Mouse (Mus musculus): ENCODE measurements around the gene Vps11. TPM values are rescaled to one million over a fixed set of nuclear protein-coding genes. Genes with fewer than 3 reads are reported as not detected.
"Not testable (repeated sequence)": the region's sequence is repeated elsewhere in the genome, so short reads cannot be mapped to it uniquely, and the experiment has no call there.

Vps11 gene
- polyA plus RNA-seq, 1 experiment from 2014 or later: 36.5 TPM

GRCm38 (mm10) chr9:44327926-44328325, 33.5 kb downstream of the Vps11 start:
- Histone ChIP-seq H3K4me1 (peaks cover 18% of the 10 kb centered on the region), H3K4me2 (replicated peaks) (peak overlapping the region; percentile 61), H3K36me3 (peaks cover 41% of the 10 kb centered on the region), H3K9ac (replicated peaks) (peak overlapping the region; percentile 85), H3K9me3 (no peaks in the 10 kb centered on the region), H3K27ac (replicated peaks) (no peak overlapping the region), H3K27me3 (no peaks in the 10 kb centered on the region), H3K4me3 (peak overlapping the region; percentile 78)
- no peak for ATAC-seq (ENCODE audit: low FRiP score, low read depth)
- WGBS: 96% methylated on average over 5 of the region's 5 CpGs

DNA sequence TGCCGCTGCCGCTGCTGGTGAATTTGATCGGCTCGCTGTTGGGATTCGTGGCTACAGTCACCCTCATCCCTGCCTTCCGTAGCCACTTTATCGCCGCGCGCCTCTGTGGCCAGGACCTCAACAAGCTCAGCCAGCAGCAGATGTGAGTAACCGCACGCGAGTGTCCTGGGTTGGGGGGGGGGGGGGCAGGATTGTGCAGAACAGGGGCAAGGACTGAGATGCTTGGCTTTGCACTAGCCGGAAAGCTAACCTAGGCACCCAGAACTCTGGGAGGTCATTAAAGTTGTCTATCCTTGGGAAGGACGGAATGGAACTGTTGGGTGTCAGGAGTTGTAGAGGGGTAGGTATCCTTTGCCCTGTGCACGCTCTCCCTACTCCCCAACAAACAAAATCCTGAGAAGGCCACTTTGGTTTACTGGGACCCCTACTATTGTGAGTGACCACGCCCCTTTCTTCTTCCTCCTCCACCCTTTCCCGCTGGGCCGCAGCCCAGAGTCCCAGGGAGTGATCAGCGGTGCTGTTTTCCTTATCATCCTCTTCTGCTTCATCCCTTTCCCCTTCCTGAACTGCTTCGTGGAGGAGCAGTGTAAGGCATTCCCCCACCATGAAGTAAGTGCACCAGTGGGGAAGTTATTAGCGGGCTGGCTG, 34.3 kb downstream of the Vps11 start:
- peak; percentile 55 for ATAC-seq (ENCODE audit: low FRiP score, low read depth)
- WGBS: under 1% methylated on average over 22 of the region's 22 CpGs
- H3K4me1 ChIP-seq: peaks cover 18% of the 10 kb centered on the region

DNA sequence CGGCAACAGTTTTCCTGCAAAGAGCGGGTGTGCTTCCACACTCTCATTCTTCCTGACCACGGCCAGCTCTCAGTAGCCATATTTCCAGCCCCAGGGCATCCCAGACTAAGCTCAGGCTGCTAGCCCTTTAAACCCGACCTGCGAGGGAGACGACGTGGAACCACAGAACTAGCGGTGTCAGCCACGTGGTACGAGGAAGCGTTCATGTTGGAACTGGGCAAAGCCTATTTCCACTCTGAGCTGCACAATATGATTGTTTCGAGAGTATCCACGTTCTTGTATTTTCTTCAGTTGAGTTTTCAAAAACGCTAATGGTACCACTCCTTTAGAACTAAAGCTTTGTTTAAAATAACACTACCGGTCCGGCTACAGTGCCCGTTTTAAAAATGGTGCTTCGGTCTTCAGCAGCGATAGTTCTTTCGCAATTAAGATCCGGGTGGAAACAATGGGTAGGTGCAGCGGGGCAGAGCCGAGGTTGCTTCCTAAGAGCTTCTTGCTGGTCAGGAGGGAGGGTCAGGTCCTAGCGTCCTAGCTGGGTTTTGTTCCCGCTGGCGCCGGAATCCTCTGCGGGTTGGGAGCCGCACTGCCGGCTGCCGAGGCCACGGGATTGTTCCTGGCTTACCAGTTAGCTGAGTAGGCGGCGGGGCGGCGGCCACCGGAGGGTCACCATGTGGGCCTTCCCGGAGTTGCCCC, 35.0 kb downstream of the Vps11 start:
- no peaks in the 10 kb centered on the region for H3K9me3 ChIP-seq
- peak overlapping the region; percentile 90 for H3K27ac ChIP-seq (replicated peaks)
- H3K4me3 ChIP-seq: peak overlapping the region; percentile 78
- H3K9ac ChIP-seq (replicated peaks): peak overlapping the region; percentile 85
- H3K36me3 ChIP-seq: peaks cover 29% of the 10 kb centered on the region
- under 1% methylated on average over 38 of the region's 38 CpGs for WGBS
- peaks cover 18% of the 10 kb centered on the region for H3K4me1 ChIP-seq
- H3K27me3 ChIP-seq: no peaks in the 10 kb centered on the region
- peak overlapping the region; percentile 61 for H3K4me2 ChIP-seq (replicated peaks)
- ATAC-seq (ENCODE audit: low FRiP score, low read depth): peak; percentile 85

More for the DNA sequence above, 34.3 kb downstream of the Vps11 start:
- peak overlapping the region; percentile 61 for H3K4me2 ChIP-seq (replicated peaks)
- H3K27ac ChIP-seq (replicated peaks): peak overlapping the region; percentile 90
- peaks cover 35% of the 10 kb centered on the region for H3K36me3 ChIP-seq
- peak overlapping the region; percentile 78 for H3K4me3 ChIP-seq
- peak overlapping the region; percentile 85 for H3K9ac ChIP-seq (replicated peaks)
- no peaks in the 10 kb centered on the region for H3K9me3 ChIP-seq
- no peaks in the 10 kb centered on the region for H3K27me3 ChIP-seq

- Histone ChIP-seq H3K4me1 (peaks cover 20% of the 10 kb centered on the region), H3K4me2 (replicated peaks) (peak within 1 kb of the TSS; percentile 61), H3K36me3 (peaks cover 22% of the 10 kb centered on the region), H3K27ac (replicated peaks) (peak within 1 kb of the TSS; percentile 90), H3K9me3 (no peaks in the 10 kb centered on the region), H3K4me3 (peak within 1 kb of the TSS; percentile 78), H3K27me3 (no peaks in the 10 kb centered on the region), H3K9ac (replicated peaks) (peak within 1 kb of the TSS; percentile 85)
- no peak for ATAC-seq (ENCODE audit: low FRiP score, low read depth)
- WGBS: 4% methylated on average over 12 of the region's 12 CpGs
These were observed 35.6 kb downstream of the Vps11 start, which contains the start of gene Dpagt1 for GRCm38 (mm10) chr9:44325768-44326370. Gene Dpagt1, plus strand, starts transcription at chr9:44326019.

DNA sequence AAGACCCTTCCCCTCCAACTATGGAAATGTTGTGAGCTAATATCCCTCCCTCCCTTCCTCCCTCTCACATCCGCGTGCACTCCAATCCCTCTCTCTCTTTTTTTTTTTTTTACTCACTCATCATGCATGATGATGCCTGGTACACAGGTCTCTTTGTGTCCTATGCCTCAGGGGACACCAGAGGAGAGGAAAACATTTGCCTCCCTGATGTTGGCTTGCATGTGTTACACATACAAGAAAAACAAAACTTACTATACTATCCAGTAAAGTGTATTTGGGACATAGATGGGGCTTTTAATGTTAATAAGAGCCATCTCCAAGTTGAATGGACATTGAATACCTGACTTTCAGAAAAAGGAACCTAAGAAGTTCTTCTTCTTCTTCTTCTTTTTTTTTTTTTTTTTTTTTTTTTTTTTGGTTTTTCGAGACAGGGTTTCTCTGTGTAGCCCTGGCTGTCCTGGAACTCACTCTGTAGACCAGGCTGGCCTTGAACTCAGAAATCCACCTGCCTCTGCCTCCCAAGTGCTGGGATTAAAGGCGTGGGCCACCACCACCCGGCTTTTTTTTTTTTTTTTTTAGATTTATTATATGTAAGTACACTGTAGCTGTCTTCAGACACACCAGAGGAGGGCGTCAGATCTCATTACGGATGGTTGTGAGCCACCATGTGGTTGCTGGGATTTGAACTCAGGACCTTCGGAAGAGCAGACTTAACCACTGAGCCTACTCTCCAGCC, 36.3 kb downstream of the Vps11 start:
- 69% methylated on average over 5 of the region's 8 CpGs for WGBS
- not testable (repeated sequence) for H3K9ac ChIP-seq (replicated peaks); ATAC-seq (ENCODE audit: low FRiP score, low read depth); H3K4me3 ChIP-seq; H3K27ac ChIP-seq (replicated peaks); H3K27me3 ChIP-seq; H3K9me3 ChIP-seq
- Histone ChIP-seq H3K4me2 (replicated peaks) (peak overlapping the region; percentile 61; the same call in 1 of the 2 replicates), H3K36me3 (peaks cover 16% of the 10 kb centered on the region), H3K4me1 (peaks cover 25% of the 10 kb centered on the region)

DNA sequence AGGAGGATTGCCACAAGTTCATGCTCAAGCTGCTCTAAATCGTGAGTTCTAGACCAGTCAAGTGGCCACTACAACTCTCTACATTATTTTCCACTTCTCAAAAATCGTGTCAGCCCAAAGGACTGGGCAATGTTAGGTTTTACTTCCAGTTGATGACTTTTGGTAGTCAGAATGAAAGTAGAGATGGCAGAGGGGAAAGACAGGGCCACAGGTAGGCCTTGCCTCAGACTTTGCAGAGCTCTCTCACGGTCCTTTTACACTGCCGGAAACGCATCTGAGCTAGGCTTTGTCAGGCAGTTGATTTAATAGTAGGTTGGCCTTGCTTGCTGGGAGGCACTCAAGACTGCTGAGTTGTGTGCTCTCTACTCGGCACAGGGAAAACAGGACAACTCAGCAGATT, 37.3 kb downstream of the Vps11 start:
- H3K9me3 ChIP-seq: no peaks in the 10 kb centered on the region
- peaks cover 8% of the 10 kb centered on the region; the same call in 1 of the 2 replicates for H3K36me3 ChIP-seq
- 89% methylated on average over 6 of the region's 6 CpGs for whole genome bisulfite sequencing
- no peak for ATAC-seq (ENCODE audit: low FRiP score, low read depth)
- peaks cover 30% of the 10 kb centered on the region for H3K4me1 ChIP-seq
- no peaks in the 10 kb centered on the region for H3K27me3 ChIP-seq
- H3K27ac ChIP-seq (replicated peaks): no peak overlapping the region
- H3K4me3 ChIP-seq: no peak overlapping the region
- H3K4me2 ChIP-seq (replicated peaks): no peak overlapping the region
- no peak overlapping the region for H3K9ac ChIP-seq (replicated peaks)

GRCm38 (mm10) chr9:44323656-44324055, 37.8 kb downstream of the Vps11 start:
- H3K27ac ChIP-seq (replicated peaks); ATAC-seq (ENCODE audit: low FRiP score, low read depth); H3K9ac ChIP-seq (replicated peaks); H3K9me3 ChIP-seq; H3K4me3 ChIP-seq; H3K36me3 ChIP-seq; H3K4me2 ChIP-seq (replicated peaks); H3K27me3 ChIP-seq: not testable (repeated sequence)
- peaks cover 34% of the 10 kb centered on the region for H3K4me1 ChIP-seq
- WGBS: 74% methylated on average over 4 of the region's 4 CpGs

- peak overlapping the region; percentile 80 for H3K27ac ChIP-seq (replicated peaks)
- no peak for ATAC-seq (ENCODE audit: low FRiP score, low read depth)
- WGBS: 22% methylated on average over 6 of the region's 6 CpGs
These were observed 40.7 kb downstream of the Vps11 start for GRCm38 (mm10) chr9:44320799-44321133.

DNA sequence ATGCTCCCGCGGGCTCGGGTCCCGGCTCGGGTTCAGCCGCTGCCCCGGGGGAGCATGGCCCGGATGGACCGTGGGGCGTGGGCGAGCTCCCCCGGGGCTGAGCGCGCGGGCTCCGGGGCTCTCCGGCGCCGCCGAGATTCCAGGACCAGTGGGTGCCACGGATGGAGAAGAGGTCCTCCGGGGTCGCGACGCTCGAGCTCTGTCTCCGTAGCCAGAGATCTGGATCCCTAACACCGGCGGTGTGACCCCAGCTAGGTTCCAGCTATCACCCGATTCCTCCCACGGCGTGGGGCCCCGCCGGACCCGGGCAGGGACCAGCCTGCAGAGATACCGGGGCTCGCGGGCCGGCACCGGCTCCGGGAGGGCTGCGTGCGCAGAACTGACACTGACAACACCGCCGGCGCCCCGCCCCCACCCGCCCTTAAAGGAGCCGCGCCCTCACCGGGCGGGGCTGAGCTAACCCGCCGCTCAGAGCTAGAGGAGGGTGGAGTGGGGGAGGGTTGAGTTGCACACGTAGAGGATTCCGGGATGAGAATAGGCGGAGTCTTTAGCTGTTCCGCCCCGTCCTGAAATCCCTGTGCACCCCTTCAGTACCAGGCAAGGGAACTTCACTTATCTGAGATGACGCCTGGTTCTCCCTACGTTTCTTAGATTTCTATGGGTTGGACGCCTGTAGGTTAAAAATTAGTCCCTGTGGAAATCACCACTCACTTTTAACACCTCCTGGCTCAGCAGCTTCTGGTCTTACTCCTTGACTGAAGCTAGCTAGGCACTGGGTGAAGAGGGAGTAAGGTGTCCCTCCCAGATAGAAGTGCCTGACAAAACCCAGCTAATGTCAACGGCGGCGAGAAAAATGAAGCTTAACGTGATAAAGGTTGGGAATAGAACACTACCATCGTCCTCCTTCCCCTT, 41.3 kb downstream of the Vps11 start, which contains the start of gene C2cd2l:
Gene C2cd2l, minus strand, starts transcription at position 399 of the 912 bp plus-strand sequence.
- H3K27me3 ChIP-seq: no peaks in the 10 kb centered on the region; the same call in 1 of the 2 replicates
- H3K9me3 ChIP-seq: no peaks in the 10 kb centered on the region
- peak within 1 kb of the TSS; percentile 91 for H3K9ac ChIP-seq (replicated peaks)
- H3K27ac ChIP-seq (replicated peaks): peak within 1 kb of the TSS; percentile 80
- peaks cover 17% of the 10 kb centered on the region for H3K36me3 ChIP-seq
- WGBS: under 1% methylated on average over 66 of the region's 67 CpGs
- H3K4me2 ChIP-seq (replicated peaks): peak within 1 kb of the TSS; percentile 92
- peak; percentile 98 for ATAC-seq (ENCODE audit: low FRiP score, low read depth)
- H3K4me3 ChIP-seq: peak within 1 kb of the TSS; percentile 95
- H3K4me1 ChIP-seq: peaks cover 34% of the 10 kb centered on the region

More at GRCm38 (mm10) chr9:44320799-44321133, 40.7 kb downstream of the Vps11 start:
- Histone ChIP-seq H3K9me3 (no peaks in the 10 kb centered on the region), H3K4me1 (peaks cover 36% of the 10 kb centered on the region), H3K27me3 (no peaks in the 10 kb centered on the region; the same call in 1 of the 2 replicates), H3K4me3 (peak overlapping the region; percentile 95), H3K4me2 (replicated peaks) (peak overlapping the region; percentile 92), H3K9ac (replicated peaks) (peak overlapping the region; percentile 47), H3K36me3 (peaks cover 11% of the 10 kb centered on the region)

- Histone ChIP-seq H3K4me1 (peaks cover 31% of the 10 kb centered on the region), H3K9me3 (no peaks in the 10 kb centered on the region), H3K4me2 (replicated peaks) (peak overlapping the region; percentile 92), H3K36me3 (peaks cover 26% of the 10 kb centered on the region), H3K9ac (replicated peaks) (peak overlapping the region; percentile 91), H3K27me3 (no peaks in the 10 kb centered on the region; the same call in none of the 2 replicates), H3K27ac (replicated peaks) (peak overlapping the region; percentile 80), H3K4me3 (peak overlapping the region; percentile 95)
- ATAC-seq (ENCODE audit: low FRiP score, low read depth): no peak; the same call in 1 of the 2 replicates
- 2% methylated on average over 37 of the region's 37 CpGs for WGBS
These were observed 42.2 kb downstream of the Vps11 start for GRCm38 (mm10) chr9:44319105-44319886.

Data from midbrain, embryonic 12.5 days (tissue).